Mouse (Mus musculus) ES-Bruce4 (cell line): Measurements from ENCODE around the gene Cd4. TPM values are rescaled to one million over a fixed set of nuclear protein-coding genes. Genes with fewer than 3 reads are reported as not detected.

Experiments
- H3K27ac ChIP-seq: 2 replicates; pipeline ENCODE4 v1.5.1; 2012; ENCODE audit warnings: low read length, inconsistent platforms; ENCODE audit not compliant: insufficient read depth
- H3K27me3 ChIP-seq: 2 replicates; pipeline ENCODE4 v1.6.1; 2012; ENCODE audit warnings: mild to moderate bottlenecking, low read length, inconsistent platforms; ENCODE audit not compliant: control insufficient read depth, poor library complexity, insufficient read depth, severe bottlenecking
- H3K36me3 ChIP-seq: 2 replicates; pipeline ENCODE4 v1.6.1; 2012; ENCODE audit warnings: inconsistent platforms, mild to moderate bottlenecking, low read length, moderate library complexity; ENCODE audit not compliant: control insufficient read depth, poor library complexity, insufficient read depth, severe bottlenecking
- H3K4me1 ChIP-seq: one replicate; pipeline ENCODE4 v1.8.1; 2011; ENCODE audit warnings: low read length; ENCODE audit not compliant: control insufficient read depth, insufficient read depth
- H3K4me3 ChIP-seq: 2 replicates; pipeline ENCODE4 v1.5.1; 2011; ENCODE audit warnings: low read depth, mild to moderate bottlenecking, low read length
- H3K9ac ChIP-seq: 2 replicates; pipeline ENCODE4 v1.6.1; 2012; ENCODE audit warnings: low read depth, mild to moderate bottlenecking, inconsistent platforms; ENCODE audit not compliant: poor library complexity, severe bottlenecking
- H3K9me3 ChIP-seq: replicated peaks from 2 replicates; pipeline ENCODE4 v1.6.1; 2012; ENCODE audit warnings: mild to moderate bottlenecking, low read length, inconsistent platforms; ENCODE audit not compliant: control insufficient read depth, poor library complexity, insufficient read depth, severe bottlenecking
- CTCF ChIP-seq: IDR thresholded peaks from one replicate; pipeline ENCODE4 v1.8.1; 2011; ENCODE audit warnings: low read depth, low read length
- EP300 ChIP-seq: IDR thresholded peaks from 2 replicates; pipeline ENCODE4 v1.6.1; 2011; ENCODE audit warnings: low read depth, low read length; ENCODE audit not compliant: insufficient read depth
- POLR2A ChIP-seq: IDR thresholded peaks from one replicate; pipeline ENCODE4 v1.8.1; 2011; ENCODE audit warnings: low read length; ENCODE audit not compliant: insufficient read depth
- polyA plus RNA-seq: library from polyadenylated mRNA; stranded (reverse); fragments of >200 nt; gene quantifications from 2 replicates; pipeline ENCODE4 v1.2.4, GENCODE M21; 2011; ENCODE audit warnings: low read depth; ENCODE audit not compliant: missing spikeins, insufficient read depth, insufficient read length

Cd4 gene
- polyA plus RNA-seq, 1 experiment: not detected

DNA sequence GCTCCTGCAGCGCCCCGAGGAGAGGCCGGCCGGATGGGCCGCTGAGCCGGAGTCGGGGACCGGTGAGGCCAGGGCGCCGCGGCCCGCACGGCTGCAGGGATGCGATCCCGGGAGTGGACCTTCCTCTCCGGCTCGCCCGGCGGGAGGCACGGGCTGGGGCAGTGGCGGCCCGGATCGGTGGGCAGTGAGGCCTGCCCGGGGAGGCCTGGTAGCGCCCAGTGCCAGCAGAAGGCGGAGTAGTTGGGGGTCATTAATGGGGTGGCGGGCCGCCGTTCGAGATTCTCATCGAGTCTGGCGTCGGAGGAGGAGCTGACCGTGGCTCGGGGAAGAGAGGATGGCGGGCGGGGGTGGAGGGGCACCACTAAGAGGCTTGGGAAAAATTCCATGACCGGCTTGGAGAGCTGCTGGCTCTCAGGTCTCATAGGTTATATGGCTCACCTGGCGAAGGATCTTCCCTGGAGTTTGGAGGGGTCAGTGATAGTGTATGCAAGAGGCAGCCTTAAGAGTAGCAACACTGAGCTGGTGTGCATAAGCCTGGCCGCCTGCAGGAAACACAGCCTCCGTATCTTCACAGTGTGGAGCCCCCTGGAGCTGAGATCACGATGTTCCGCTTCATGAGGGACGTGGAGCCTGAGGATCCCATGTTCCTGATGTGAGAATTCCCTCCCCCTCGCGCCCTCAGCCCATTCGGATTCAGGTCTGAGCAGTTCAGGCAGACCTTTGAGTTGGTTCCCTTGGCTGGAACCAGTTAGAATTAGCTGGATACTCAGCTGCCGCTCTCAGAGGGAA lies 43.7 kb upstream of the Cd4 start:
- peaks cover 29% of the 10 kb centered on the region for H3K36me3 ChIP-seq
- peak overlapping the region; percentile 86 for H3K4me3 ChIP-seq
- peak overlapping the region; percentile 92 for H3K9ac ChIP-seq
- H3K9me3 ChIP-seq: no peaks in the 10 kb centered on the region
- peak overlapping the region; percentile 21; the same call in 1 of the 2 replicates for H3K27ac ChIP-seq
- H3K4me1 ChIP-seq: no peaks in the 10 kb centered on the region
- H3K27me3 ChIP-seq: no peaks in the 10 kb centered on the region
- TF ChIP-seq POLR2A (no peak), CTCF (no peak), EP300 (no peak)

DNA sequence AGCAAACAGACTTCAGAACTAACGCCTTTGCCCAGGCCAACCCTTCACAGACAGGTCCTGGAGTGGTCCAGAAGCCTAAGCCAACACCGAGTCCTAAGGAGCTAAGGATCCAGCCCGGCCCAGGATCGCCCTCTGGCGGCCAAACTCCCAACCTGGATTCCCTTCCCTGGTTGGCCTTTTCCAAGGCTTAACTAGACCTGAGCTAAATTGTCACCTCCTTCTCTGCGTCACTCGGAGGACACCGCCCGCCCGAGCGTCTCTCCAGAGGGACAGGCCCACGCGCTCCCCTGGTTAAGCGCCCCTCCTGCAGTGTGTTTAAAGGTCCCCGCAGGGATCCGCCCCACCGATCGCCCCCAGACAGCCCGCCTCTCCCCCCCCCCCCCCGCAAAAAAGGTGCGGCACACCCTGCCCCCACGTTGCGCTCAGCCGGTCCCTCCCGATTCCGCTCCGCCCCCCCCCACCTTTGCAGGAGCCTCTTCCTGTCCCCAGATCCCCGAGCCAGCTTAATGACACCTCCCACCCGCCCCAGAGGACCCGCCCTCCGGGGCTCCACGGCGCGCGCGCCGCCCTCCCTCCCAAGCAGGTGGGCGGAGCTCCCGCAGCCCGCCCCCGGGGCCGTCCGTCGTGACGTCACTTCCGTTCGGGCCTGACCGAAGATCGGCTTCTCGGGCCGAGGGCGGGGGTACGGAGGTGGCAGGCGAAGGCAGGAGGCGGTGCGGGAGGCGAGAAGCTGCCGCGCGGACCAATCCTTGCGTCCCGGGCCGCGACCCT lies 42.9 kb upstream of the Cd4 start, which contains the start of gene Mlf2:
Gene Mlf2 (plus strand): TSS at position 633 of the 771 bp plus-strand sequence.
- Histone ChIP-seq H3K27me3 (no peaks in the 10 kb centered on the region), H3K4me1 (no peaks in the 10 kb centered on the region), H3K36me3 (peaks cover 22% of the 10 kb centered on the region), H3K9ac (peak within 1 kb of the TSS; percentile 92), H3K4me3 (peak within 1 kb of the TSS; percentile 86), H3K9me3 (no peaks in the 10 kb centered on the region), H3K27ac (peak within 1 kb of the TSS; percentile 83)
- TF ChIP-seq EP300 (peak; percentile 40; the same call in 1 of the 2 replicates), POLR2A (peak; percentile 36), CTCF (peak; percentile 94)

DNA sequence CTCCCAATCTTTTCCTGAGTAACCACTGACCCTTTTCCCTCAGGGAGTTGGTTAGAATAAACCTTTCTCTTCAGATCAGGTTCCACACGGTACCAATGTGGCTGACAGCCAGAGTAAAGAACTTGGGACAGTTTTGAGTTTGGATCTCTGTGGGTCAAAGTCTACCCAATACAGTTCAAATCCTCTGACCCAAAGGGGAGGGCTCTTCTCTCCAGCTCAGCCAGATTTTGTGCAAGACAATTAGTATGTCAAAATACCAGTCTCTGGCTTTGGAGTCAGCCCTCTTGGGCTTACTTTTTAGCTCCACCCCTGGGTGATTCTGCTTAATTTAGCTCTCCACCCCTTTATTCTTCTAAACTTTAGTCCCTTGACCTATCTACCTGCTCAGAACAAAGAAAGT lies 42.2 kb upstream of the Cd4 start:
- Histone ChIP-seq H3K27me3 (no peaks in the 10 kb centered on the region), H3K9me3 (no peaks in the 10 kb centered on the region), H3K9ac (peak overlapping the region; percentile 36), H3K27ac (peak overlapping the region; percentile 83), H3K4me3 (peak overlapping the region; percentile 50), H3K36me3 (peaks cover 16% of the 10 kb centered on the region), H3K4me1 (no peaks in the 10 kb centered on the region)
- no peak for TF ChIP-seq EP300
- no peak for TF ChIP-seq POLR2A
- no peak for TF ChIP-seq CTCF

- Histone ChIP-seq H3K9ac (0 out of 2 replicates have a peak overlapping the region, but pooled peaks have one; percentile 7), H3K36me3 (no peaks in the 10 kb centered on the region), H3K27me3 (no peaks in the 10 kb centered on the region), H3K9me3 (no peaks in the 10 kb centered on the region), H3K4me3 (no peak overlapping the region), H3K4me1 (no peaks in the 10 kb centered on the region), H3K27ac (peak overlapping the region; percentile 55; the same call in 1 of the 2 replicates)
- no peak for TF ChIP-seq EP300
- TF ChIP-seq CTCF: no peak
- TF ChIP-seq POLR2A: no peak
Measured at GRCm38 (mm10) chr6:124925941-124926340, 37.9 kb upstream of the Cd4 start.

- no peaks in the 10 kb centered on the region for H3K27me3 ChIP-seq
- TF ChIP-seq POLR2A (no peak), CTCF (no peak), EP300 (no peak)
- no peak overlapping the region for H3K27ac ChIP-seq
- H3K9me3 ChIP-seq: no peaks in the 10 kb centered on the region
- no peaks in the 10 kb centered on the region for H3K36me3 ChIP-seq
- no peak overlapping the region for H3K4me3 ChIP-seq
- H3K4me1 ChIP-seq: no peaks in the 10 kb centered on the region
- H3K9ac ChIP-seq: no peak overlapping the region
Measured at GRCm38 (mm10) chr6:124925173-124925793, 37.3 kb upstream of the Cd4 start.
